Mouse (Mus musculus) embryo, embryonic 11 days (tissue): ENCODE results near the gene Mup10.
"Not testable (repeated sequence)": the region's sequence is repeated elsewhere in the genome, so short reads cannot be mapped to it uniquely, and the experiment has no call there.

Experiments
- DNase-seq: peaks from one replicate; pipeline ENCODE4 v3.0.0-alpha.2; 2015

Mup10 gene

DNA sequence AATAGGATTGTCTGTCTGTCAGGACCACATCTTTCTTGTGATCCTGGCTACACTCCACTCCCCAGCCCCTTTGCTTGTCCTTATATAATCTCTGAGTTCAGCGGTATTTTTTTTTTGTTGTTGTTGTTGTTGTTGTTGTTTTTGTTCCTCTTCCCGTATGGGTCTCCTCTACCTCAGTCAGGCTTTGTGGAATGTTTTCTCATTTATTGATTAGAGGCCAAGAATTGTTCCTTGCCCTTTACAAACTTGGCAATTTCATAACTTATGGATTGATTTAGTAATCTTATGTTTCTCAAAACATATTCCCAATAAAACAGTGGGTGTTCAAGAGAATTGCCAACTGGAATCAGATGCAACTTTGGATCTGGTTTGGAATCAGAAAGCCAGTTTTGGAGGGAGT is at the start of gene Mup10:
Gene Mup10 (minus strand): TSS at position 101 of the 400 bp plus-strand sequence.
- not testable (repeated sequence) for DNase-seq
